Mouse (Mus musculus) kidney, embryonic 15.5 days (tissue): Measurements from ENCODE around the gene Epsti1. TPM values are rescaled to one million over a fixed set of nuclear protein-coding genes. Genes with fewer than 3 reads are reported as not detected.

ENCODE experiments used
- ATAC-seq: fragments of 200-750 bp; cut with Nextera tagmentation; replicated peaks from 2 replicates; pipeline ENCODE4 v1.8.0; 2017; ENCODE audit warnings: moderate TSS enrichment; ENCODE audit not compliant: low FRiP score
- H3K27ac ChIP-seq: fragments of 300-500 bp; sonication (generic); 2 replicates; pipeline ENCODE4 v1.5.1; 2015; ENCODE audit warnings: mild to moderate bottlenecking, inconsistent platforms
- H3K27me3 ChIP-seq: fragments of 300-500 bp; sonication (generic); 2 replicates; pipeline ENCODE4 v1.6.1; 2015; ENCODE audit warnings: inconsistent platforms
- H3K36me3 ChIP-seq: fragments of 300-500 bp; sonication (generic); 2 replicates; pipeline ENCODE4 v1.6.1; 2015; ENCODE audit warnings: inconsistent platforms
- H3K4me1 ChIP-seq: fragments of 300-500 bp; sonication (generic); 2 replicates; pipeline ENCODE4 v1.6.1; 2015; ENCODE audit warnings: inconsistent platforms
- H3K4me2 ChIP-seq: fragments of 300-500 bp; sonication (generic); 2 replicates; pipeline ENCODE4 v1.6.1; 2015; ENCODE audit warnings: moderate library complexity, mild to moderate bottlenecking, inconsistent platforms
- H3K4me3 ChIP-seq: fragments of 300-500 bp; sonication (generic); replicated peaks from 2 replicates; pipeline ENCODE4 v1.5.1; 2015; ENCODE audit warnings: mild to moderate bottlenecking, inconsistent platforms
- H3K9ac ChIP-seq: fragments of 300-500 bp; sonication (generic); 2 replicates; pipeline ENCODE4 v1.6.1; 2015; ENCODE audit warnings: mild to moderate bottlenecking, inconsistent platforms
- H3K9me3 ChIP-seq: fragments of 300-500 bp; sonication (generic); replicated peaks from 2 replicates; pipeline ENCODE4 v1.6.1; 2016; ENCODE audit warnings: inconsistent platforms
- WGBS: fragments of 180-500 bp; shearing (Covaris S2); methylation state at CpG from one replicate; pipeline ENCODE4 v1.1.7; 2015; ENCODE audit warnings: mixed read lengths; 5-methylcytosine and 5-hydroxymethylcytosine counted together
- polyA plus RNA-seq: library from polyadenylated mRNA; unstranded; fragments of >200 nt; fragmentation: Nextera tagmentation; extraction: Ambion mirVana; gene quantifications from 2 replicates; pipeline ENCODE4 v1.2.1, GENCODE M21; 2015

The Epsti1 gene
- polyA plus RNA-seq, 1 experiment from 2014 or later = 0.90 TPM

DNA sequence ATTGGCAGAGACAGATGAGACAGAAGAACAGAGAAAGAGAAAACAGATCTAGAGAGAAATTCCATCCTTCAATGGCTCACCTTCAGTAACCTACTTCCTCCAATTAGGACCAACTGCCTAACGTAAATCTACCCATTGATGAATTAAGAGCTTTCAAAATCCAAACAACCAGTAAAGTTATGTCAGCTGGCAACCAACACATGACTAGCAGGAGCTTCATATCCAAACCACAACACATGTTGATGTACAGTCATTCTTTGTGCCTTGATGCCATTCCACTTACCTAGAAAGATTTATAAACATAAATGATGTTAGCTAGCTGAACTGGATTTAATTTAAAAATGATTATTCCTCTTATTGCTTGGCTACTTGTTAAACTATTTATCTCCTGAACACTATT is 22.0 kb upstream of the Epsti1 start:
- WGBS = 75% methylated on average over 1 of the region's 1 CpGs
- Histone ChIP-seq H3K27ac (no peak overlapping the region), H3K27me3 (no peaks in the 10 kb centered on the region), H3K4me1 (no peaks in the 10 kb centered on the region), H3K9ac (no peak overlapping the region), H3K4me2 (no peak overlapping the region), H3K36me3 (no peaks in the 10 kb centered on the region), H3K9me3 (no peaks in the 10 kb centered on the region), H3K4me3 (no peak overlapping the region)
- ATAC-seq = no peak

DNA sequence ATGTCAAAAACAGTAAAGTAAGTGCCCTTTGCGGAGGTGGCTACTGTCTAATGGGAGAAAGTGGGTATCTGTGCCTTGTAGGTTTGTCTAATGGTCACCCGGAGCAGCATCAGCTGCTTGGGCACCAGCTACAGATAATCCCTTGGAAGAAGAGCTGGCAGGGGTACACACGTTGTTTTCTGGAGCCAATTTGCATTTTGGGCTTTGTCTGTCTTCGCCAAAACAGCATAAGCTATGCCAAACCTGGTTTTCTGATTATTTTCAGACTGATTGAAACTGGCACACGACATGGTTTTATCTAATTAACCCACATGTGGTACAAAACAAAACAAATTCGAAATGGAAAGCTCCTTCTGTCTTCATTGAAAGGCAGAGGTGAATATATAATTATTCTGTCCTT is 21.4 kb upstream of the Epsti1 start:
- no peaks in the 10 kb centered on the region for H3K36me3 ChIP-seq
- H3K27me3 ChIP-seq = no peaks in the 10 kb centered on the region
- ATAC-seq = no peak
- 80% methylated on average over 6 of the region's 6 CpGs for WGBS
- no peak overlapping the region for H3K4me2 ChIP-seq
- H3K9me3 ChIP-seq = no peaks in the 10 kb centered on the region
- H3K27ac ChIP-seq = no peak overlapping the region
- no peaks in the 10 kb centered on the region for H3K4me1 ChIP-seq
- H3K9ac ChIP-seq = no peak overlapping the region
- H3K4me3 ChIP-seq = no peak overlapping the region

GRCm38 (mm10) chr14:77886376-77886775 is 17.7 kb upstream of the Epsti1 start:
- H3K4me1 ChIP-seq = no peaks in the 10 kb centered on the region
- peaks cover 2% of the 10 kb centered on the region; the same call in 1 of the 2 replicates for H3K9me3 ChIP-seq
- no peaks in the 10 kb centered on the region for H3K36me3 ChIP-seq
- 80% methylated on average over 3 of the region's 3 CpGs for WGBS
- H3K4me2 ChIP-seq = no peak overlapping the region
- no peak for ATAC-seq
- no peak overlapping the region for H3K9ac ChIP-seq
- no peaks in the 10 kb centered on the region for H3K27me3 ChIP-seq
- no peak overlapping the region for H3K27ac ChIP-seq
- H3K4me3 ChIP-seq = no peak overlapping the region

DNA sequence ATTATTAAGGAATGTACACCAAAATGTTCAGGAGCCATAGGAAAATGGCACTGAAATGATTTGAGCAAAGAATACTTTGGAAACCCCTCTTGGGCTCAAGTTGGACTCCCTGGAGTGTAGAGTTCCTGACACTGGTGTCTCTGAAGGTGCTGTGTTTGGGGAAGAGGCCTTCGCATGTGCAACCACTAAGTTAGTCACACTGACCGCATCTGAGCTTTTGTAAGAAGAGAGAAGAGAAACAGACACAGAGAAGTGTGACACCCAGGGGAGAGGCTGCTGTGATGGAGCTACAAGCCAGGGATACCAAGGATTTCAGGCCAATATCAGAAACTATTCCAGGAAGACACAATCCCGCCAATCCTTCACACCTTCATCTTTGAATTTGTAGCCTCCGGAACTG is 17.1 kb upstream of the Epsti1 start:
- WGBS = 83% methylated on average over 4 of the region's 4 CpGs

DNA sequence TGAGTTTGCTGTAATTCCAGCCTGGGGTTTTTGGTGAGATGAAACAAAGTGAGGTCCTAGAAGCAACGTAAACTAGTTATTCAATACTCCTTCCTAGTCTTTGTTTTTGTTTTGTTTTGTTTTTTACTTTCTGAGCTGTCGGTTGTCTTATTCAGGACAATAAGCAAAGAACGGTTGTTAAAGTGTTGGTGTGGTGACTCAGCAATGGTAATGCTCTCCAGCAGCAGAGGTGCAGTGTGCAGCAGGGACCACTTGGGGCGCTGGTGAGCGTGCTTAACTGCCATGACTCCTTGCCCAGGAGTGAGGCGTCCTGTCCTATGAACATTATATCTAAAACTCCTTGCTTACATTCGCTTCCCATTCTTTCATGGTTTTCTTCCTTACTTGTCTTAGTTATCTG is 14.1 kb upstream of the Epsti1 start:
- 88% methylated on average over 7 of the region's 7 CpGs for WGBS

More for the DNA sequence above, 17.1 kb upstream of the Epsti1 start:
- Histone ChIP-seq H3K9me3 (peaks cover 2% of the 10 kb centered on the region; the same call in 1 of the 2 replicates), H3K4me3 (no peak overlapping the region), H3K4me2 (no peak overlapping the region), H3K27me3 (no peaks in the 10 kb centered on the region), H3K4me1 (no peaks in the 10 kb centered on the region), H3K9ac (no peak overlapping the region), H3K36me3 (no peaks in the 10 kb centered on the region), H3K27ac (no peak overlapping the region)
- no peak for ATAC-seq

DNA sequence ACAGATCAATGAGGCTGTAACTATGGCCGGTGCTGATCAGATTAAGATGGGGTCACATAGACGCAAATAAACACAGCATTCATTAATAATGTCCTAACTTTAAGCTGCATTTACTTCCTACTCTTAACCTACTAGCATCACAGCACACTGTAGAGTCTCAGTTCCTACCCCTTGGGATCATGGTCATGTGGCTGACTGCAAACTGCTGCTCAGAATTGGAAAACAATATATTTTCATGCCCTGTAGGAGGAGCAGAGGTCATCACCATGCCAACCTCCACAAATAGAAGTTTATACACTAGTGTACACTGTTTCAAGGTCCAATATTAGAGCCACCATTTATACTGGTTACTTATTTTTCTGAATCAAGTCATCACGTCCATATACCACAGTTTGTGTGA is 8.1 kb upstream of the Epsti1 start:
- H3K9me3 ChIP-seq = no peaks in the 10 kb centered on the region; the same call in 1 of the 2 replicates
- H3K9ac ChIP-seq = no peak overlapping the region
- 91% methylated on average over 3 of the region's 3 CpGs for WGBS
- no peaks in the 10 kb centered on the region for H3K4me1 ChIP-seq
- H3K27ac ChIP-seq = no peak overlapping the region
- H3K27me3 ChIP-seq = no peaks in the 10 kb centered on the region
- H3K4me3 ChIP-seq = no peak overlapping the region
- ATAC-seq = no peak
- no peaks in the 10 kb centered on the region for H3K36me3 ChIP-seq
- no peak overlapping the region for H3K4me2 ChIP-seq

More for the DNA sequence above, 14.1 kb upstream of the Epsti1 start:
- Histone ChIP-seq H3K9me3 (peaks cover 2% of the 10 kb centered on the region; the same call in 1 of the 2 replicates), H3K36me3 (no peaks in the 10 kb centered on the region), H3K4me2 (no peak overlapping the region), H3K4me3 (no peak overlapping the region), H3K9ac (no peak overlapping the region), H3K4me1 (no peaks in the 10 kb centered on the region), H3K27ac (no peak overlapping the region), H3K27me3 (no peaks in the 10 kb centered on the region)
- no peak for ATAC-seq

- H3K4me1 ChIP-seq = peaks cover 3% of the 10 kb centered on the region; the same call in 1 of the 2 replicates
- WGBS = 89% methylated on average over 3 of the region's 3 CpGs
- H3K27me3 ChIP-seq = no peaks in the 10 kb centered on the region
- H3K27ac ChIP-seq = no peak overlapping the region
- no peaks in the 10 kb centered on the region for H3K36me3 ChIP-seq
- H3K4me2 ChIP-seq = no peak overlapping the region
- H3K4me3 ChIP-seq = no peak overlapping the region
- H3K9me3 ChIP-seq = no peaks in the 10 kb centered on the region; the same call in 1 of the 2 replicates
- ATAC-seq = no peak
- no peak overlapping the region for H3K9ac ChIP-seq
Observed at GRCm38 (mm10) chr14:77902541-77902940, 1.5 kb upstream of the Epsti1 start.

DNA sequence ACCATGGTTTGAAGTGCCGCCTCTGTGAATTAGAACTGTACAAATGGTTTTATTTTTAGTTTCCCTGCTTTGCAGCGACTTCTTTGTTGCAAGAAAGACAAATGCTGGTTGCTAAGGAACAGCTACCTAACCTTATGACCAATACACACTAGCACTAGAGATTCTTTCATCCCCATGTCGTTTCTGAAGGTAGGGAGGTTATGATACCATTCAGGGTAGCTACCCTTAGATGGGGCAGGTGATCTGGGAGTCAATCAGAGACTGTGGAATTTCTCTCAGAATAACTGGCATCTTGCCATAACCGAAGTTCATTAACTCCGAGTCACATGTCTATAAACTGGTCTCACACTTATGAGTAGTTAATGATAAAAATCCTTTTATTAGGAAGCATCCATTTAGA is 1.4 kb downstream of the Epsti1 start:
- WGBS = 73% methylated on average over 5 of the region's 5 CpGs
- no peak for ATAC-seq
- Histone ChIP-seq H3K4me3 (no peak overlapping the region), H3K4me1 (peaks cover 3% of the 10 kb centered on the region; the same call in 1 of the 2 replicates), H3K36me3 (no peaks in the 10 kb centered on the region), H3K4me2 (no peak overlapping the region), H3K9ac (no peak overlapping the region), H3K27ac (no peak overlapping the region), H3K27me3 (no peaks in the 10 kb centered on the region), H3K9me3 (no peaks in the 10 kb centered on the region)

GRCm38 (mm10) chr14:77906586-77906985 is 2.5 kb downstream of the Epsti1 start:
- Histone ChIP-seq H3K9me3 (no peaks in the 10 kb centered on the region), H3K27ac (no peak overlapping the region), H3K4me2 (no peak overlapping the region), H3K4me1 (peaks cover 3% of the 10 kb centered on the region; the same call in 1 of the 2 replicates), H3K9ac (no peak overlapping the region), H3K36me3 (no peaks in the 10 kb centered on the region), H3K27me3 (no peaks in the 10 kb centered on the region), H3K4me3 (no peak overlapping the region)
- no peak for ATAC-seq
- 88% methylated on average over 5 of the region's 5 CpGs for WGBS

- no peaks in the 10 kb centered on the region for H3K27me3 ChIP-seq
- no peaks in the 10 kb centered on the region for H3K36me3 ChIP-seq
- H3K9ac ChIP-seq = no peak overlapping the region
- WGBS = 92% methylated on average over 5 of the region's 5 CpGs
- no peak overlapping the region for H3K4me3 ChIP-seq
- H3K9me3 ChIP-seq = no peaks in the 10 kb centered on the region
- no peak for ATAC-seq
- H3K27ac ChIP-seq = no peak overlapping the region
- H3K4me2 ChIP-seq = no peak overlapping the region
- H3K4me1 ChIP-seq = no peaks in the 10 kb centered on the region
Observed at GRCm38 (mm10) chr14:77915776-77916175, 11.7 kb downstream of the Epsti1 start.

- ATAC-seq = no peak
- no peaks in the 10 kb centered on the region for H3K9me3 ChIP-seq
- peaks cover 8% of the 10 kb centered on the region for H3K4me1 ChIP-seq
- peak overlapping the region; percentile 45; the same call in 1 of the 2 replicates for H3K27ac ChIP-seq
- no peaks in the 10 kb centered on the region for H3K36me3 ChIP-seq
- 79% methylated on average over 8 of the region's 8 CpGs for WGBS
- no peak overlapping the region for H3K9ac ChIP-seq
- H3K4me2 ChIP-seq = no peak overlapping the region
- H3K27me3 ChIP-seq = no peaks in the 10 kb centered on the region
- no peak overlapping the region for H3K4me3 ChIP-seq
Observed at GRCm38 (mm10) chr14:77921641-77922040, 17.6 kb downstream of the Epsti1 start.

- no peak for ATAC-seq
- no peaks in the 10 kb centered on the region for H3K9me3 ChIP-seq
- no peaks in the 10 kb centered on the region for H3K27me3 ChIP-seq
- peaks cover 8% of the 10 kb centered on the region for H3K4me1 ChIP-seq
- peak overlapping the region; percentile 45; the same call in 1 of the 2 replicates for H3K27ac ChIP-seq
- 65% methylated on average over 6 of the region's 6 CpGs for WGBS
- no peaks in the 10 kb centered on the region for H3K36me3 ChIP-seq
- no peak overlapping the region for H3K4me3 ChIP-seq
- H3K4me2 ChIP-seq = no peak overlapping the region
- no peak overlapping the region for H3K9ac ChIP-seq
Observed at GRCm38 (mm10) chr14:77923076-77923865, 19.2 kb downstream of the Epsti1 start.
